Mouse (Mus musculus) gastrocnemius, postnatal 10 days (tissue): ENCODE data around the gene Satb2. TPM values are rescaled to one million over a fixed set of nuclear protein-coding genes. Genes with fewer than 3 reads are reported as not detected.
"Not testable (repeated sequence)": the region's sequence is repeated elsewhere in the genome, so short reads cannot be mapped to it uniquely, and the experiment has no call there.

Experiments
- DNase-seq: peaks from one replicate; pipeline ENCODE4 v3.0.0; 2021; ENCODE audit warnings: mixed read lengths
- total RNA-seq, 2 experiments: library from RNA; stranded (reverse); gene quantifications; 2 replicates each; pipeline ENCODE4 v1.2.3; 2021

Satb2 gene
- total RNA-seq, 2 experiments from 2014 or later: 0.63 to 9.2 TPM

DNA sequence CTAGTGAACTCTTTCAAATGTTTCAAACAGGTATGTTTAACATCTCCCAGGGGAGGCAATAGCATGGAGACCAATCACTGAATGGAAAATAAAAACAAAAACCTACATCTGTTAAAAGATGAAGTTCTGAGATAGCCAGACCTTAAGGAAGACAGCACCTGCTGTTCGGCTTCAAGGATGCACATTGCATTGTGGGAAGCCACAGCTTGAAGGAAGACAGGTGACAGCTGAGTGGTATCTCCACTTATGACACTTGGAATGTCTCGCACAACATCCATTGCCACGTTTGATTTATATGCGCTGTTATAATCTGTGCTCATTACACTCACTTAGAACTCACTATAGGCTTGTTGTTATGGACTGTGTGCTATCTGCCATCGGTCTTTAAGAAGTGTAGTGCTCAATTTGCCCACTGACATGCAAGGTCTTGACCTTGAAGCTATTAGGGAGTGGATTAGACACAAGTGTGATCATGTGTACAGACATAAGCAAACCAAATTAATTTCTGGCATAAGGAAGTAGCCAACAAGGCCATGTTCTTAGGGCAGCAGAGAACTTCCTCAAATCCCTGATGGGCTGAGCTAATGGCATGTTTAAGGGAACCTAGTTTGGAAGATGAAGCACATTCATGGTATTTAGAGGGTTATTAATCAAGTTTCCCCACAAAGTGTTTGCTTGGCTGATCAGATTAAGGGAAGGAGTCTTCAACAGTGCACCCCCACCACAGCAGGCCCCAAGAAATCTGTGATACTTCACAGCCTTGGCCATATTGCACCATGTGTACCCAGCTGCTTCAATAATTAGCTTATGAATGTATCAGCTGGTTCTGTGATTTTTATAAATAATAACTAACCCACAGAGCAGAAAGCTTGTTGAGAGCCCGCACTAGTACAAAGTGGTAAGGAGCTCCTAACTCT is 144.2 kb downstream of the Satb2 start:
- DNase-seq: no peak

DNA sequence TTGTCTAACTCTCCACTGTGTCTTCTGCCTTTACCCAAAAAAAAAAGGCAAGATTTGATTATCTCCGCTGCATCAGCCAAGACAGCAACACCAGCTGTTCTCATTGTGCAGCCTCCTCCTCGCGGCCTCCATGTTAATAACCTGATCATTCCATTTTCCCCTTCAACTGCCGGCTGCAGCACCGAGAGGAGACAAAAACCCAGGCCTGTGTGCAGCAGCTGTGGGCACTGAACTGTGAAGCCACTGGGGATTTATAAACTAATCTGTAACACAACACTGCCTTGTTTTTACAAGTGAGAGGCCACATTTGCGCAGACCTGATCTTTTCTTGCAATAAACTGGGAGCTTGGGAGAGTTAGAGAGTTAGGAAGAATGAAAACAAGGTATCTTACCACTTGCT is 145.1 kb downstream of the Satb2 start:
- DNase-seq: no peak

DNA sequence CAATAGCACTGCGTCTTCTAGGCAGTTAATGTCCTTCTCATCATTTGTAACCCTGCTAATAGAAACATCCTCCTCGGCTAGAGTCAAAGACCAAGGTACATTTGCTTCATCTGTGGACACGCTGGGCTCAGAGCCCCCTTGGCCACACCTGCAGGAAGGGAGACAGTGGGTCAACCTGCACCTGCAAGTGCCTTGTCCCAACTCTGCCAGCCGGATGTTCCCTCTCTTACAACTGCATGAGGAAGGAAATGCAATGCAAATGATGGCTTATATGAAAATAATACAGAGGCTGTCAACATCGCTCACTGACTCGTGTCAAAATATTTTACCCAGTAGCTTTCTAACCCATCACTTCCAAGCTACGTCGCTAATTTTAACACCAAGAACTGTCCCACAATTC is 145.7 kb downstream of the Satb2 start:
- DNase-seq: no peak

DNA sequence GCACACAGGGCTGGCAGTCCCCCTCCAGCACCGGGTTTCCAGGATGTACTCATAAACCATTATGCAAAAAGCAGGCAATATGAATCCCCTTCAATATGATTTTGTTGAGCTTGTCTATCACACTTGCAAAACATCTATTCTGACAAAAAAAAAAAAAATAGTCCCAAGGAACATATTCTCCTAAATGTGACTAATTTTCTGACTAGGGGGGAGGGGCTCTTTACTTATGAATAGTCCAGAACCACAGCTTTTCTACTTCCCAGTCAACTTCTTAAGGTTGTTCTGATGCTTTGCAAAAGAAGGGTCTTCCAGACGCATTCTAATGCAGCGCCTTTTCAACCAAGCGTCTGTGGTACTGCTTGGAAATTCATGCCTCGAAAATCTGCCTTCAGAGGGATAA is 155.7 kb downstream of the Satb2 start:
- no peak for DNase-seq

DNA sequence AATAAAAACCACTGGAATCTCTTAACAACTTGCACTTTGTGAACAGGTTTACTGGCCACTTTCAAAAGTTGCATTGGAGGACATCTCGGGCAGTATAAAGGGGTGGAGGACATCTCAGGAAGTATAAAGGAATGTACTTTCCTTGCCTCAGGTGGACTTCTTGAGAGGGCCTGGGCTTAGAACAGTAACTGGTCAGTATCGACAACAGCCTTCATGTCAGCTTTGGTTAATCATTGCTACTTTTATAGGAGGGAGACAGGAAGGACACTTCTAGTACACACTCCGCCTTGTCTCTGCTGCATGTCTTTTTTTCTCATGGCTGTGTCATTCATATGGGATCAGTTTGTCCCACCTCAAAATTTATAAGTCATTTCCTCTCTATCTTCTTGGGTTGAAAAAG is 156.4 kb downstream of the Satb2 start:
- DNase-seq: no peak

GRCm38 (mm10) chr1:56813506-56813905 is 164.9 kb downstream of the Satb2 start:
- no peak for DNase-seq

DNA sequence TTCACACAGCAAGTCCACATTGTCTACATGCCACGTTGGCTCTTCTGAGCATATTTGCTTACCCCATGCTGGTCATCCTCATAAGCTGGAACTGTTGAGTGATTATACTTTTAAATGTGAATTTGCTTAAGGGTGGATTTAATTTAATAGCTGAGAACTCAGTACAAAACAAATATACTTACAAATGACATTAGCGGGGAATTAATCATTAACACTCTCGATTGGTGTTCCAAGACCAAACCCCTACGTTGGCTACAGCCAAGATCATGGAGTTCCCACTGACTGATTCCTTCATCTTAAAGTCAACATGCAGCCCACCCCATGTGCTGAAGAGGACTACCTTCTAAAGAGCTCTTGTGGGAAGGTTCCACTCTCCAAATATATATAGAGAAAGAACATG is 165.5 kb downstream of the Satb2 start:
- DNase-seq: no peak

DNA sequence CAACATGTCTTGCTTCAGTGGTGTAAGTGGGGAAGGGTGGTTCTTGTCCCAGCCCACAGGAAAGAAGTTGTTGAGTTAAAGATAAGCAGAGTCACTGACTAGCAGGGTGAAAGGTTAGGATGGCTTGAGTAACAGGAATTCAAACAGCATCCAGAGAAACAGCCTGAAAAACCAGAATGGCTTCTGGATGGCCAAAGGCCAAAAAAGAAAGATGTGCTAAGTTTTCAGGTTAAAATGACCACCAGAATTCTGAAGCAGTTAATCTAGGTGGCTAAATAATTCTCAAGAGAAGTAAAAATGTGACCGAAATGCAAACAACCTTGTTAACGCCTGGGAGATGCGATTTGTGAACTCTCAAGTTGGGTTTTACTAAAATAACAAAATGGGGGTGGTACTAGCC is 167.0 kb downstream of the Satb2 start:
- DNase-seq: no peak

- DNase-seq: no peak
These were observed 172.4 kb downstream of the Satb2 start for GRCm38 (mm10) chr1:56806006-56806405.

DNA sequence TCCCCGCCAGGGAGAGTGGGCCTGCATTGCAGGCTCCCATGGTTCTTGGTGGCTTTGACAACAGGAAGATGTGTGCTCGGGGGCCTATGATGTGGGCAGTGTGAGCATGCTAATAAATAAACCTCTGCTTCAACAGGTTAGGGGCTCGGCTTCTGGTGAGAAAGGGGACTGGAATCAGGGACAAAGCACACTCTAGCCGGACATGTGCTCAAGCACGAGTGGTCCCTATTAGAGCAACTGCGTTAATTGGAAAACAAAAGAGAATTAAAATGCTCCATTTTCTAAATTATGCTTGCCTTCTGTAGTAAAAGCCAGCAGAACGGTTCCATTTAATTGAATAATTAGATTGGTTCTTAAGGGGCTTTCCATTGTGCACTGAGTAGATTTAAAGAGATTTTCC is 177.8 kb downstream of the Satb2 start:
- no peak for DNase-seq

DNA sequence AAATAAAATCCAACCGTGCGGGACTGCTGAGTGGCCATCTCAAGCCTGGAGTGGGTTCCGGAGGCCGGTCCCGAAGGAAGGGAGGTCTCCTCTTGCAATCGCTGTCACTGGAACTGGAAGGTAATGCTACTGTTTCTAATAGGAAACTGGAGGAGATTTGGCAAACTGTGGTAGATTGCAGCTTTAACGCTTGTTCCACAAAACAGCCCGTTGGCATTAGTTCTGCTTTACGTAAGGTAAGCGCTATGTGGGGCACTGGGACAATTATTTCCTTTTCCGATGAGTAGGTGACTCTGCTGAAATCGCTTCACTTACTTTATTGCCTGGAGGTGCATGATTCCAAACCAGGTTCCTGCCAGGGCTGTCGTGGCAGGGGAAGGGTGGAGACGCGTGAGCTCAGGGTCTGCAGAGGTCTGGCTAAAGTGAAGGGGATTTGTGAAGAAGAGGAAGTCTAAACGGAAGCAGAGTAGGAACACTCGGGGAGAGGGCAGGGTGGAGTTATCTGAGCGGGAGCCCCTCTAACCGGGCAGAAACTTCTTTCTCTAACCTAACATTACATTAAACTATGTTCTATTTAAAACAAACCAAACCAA is 183.3 kb downstream of the Satb2 start:
- DNase-seq: no peak

GRCm38 (mm10) chr1:56789641-56790040 is 188.8 kb downstream of the Satb2 start:
- no peak for DNase-seq

DNA sequence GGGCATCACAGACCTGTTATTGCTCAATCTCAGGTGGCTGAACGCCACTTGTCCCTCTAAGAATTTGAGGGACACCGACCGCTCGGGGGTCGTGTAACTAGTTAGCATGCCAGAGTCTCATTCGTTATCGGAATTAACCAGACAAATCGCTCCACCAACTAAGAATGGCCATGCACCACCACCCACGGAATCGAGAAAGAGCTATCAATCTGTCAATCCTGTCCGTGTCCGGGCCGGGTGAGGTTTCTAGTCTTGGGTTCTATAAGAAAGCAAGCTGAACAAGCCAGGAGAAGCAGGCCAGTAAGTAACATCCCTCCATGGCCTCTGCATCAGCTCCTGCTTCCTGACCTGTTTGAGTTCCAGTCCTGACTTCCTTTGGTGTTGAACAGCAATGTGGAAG is 196.3 kb downstream of the Satb2 start:
- not testable (repeated sequence) for DNase-seq

- no peak for DNase-seq
These were observed 214.2 kb downstream of the Satb2 start for GRCm38 (mm10) chr1:56764205-56764604.

DNA sequence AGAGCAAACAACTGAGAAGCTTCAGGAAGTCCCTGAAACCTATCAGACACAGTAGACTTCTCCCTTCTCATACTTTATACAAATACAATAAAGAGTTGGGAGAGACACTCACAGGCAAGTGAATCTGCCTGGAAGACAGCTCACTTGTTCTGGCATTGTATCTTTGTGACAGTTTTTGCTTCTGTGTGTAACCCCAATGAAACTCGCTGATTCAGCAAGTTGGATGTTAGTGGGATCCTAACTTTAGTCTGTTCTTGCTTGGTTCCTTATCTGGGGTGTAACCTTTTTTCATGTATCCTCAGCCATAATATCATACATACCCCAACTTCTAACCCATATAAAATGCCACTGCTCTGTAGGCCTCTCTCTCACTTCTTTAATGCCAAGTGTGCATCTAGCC is 216.9 kb downstream of the Satb2 start:
- no peak for DNase-seq

- DNase-seq: no peak
These were observed 225.2 kb downstream of the Satb2 start for GRCm38 (mm10) chr1:56753283-56753682.

DNA sequence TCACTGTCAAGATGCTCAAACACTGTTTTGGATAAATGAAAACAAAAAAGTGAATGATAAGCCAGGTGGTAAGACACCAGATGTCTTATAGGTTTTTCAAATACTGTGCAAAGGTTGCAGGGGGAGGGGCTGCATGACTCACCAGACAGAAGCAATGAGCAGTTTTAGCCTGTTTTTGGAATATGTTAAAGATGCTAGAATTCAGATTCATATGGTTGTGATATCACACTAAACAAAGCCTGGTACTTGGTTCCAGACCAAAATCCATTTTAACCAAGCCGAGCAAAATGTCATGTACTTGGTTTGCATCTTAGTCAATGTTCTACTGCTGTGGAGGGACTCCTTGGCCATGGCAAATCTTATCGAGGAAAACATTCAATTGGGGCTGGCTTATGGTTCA is 227.8 kb downstream of the Satb2 start:
- DNase-seq: no peak

DNA sequence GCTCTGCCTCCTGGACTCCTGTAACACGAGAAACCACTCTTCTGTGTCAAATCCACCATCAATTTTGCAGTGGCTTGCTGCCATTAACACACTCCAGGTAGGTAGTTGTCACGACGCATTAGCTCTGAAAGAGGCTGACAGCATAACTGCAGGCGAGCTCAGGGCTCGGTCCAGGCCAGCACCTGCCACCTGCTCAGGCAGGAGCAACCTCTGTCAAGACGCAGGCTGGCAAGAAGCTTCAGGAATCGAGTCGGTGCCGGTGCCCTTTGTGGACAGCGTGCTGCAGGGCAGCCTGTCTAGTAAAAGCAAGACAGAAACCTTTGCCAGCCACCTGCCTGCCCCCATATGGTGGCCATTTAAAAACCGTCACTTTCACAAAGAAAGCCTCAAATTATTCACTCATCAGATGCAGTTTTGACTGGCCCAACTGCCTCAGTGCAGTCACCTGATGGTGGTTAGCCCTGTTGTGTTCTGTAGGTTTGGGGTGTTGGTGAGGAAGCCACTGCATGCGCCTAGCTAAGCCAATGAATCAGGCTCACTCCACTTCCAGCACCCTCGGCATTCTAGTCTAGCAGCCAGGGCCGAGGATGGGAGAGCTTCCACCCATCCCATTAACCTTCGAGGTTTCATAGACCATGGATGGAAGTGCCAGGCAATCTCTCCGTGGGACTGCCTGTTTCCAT is 228.7 kb downstream of the Satb2 start:
- DNase-seq: no peak

GRCm38 (mm10) chr1:56748876-56749493 is 229.5 kb downstream of the Satb2 start:
- DNase-seq: no peak
